Mouse (Mus musculus) G1E-ER4 (cell line): Measurements from ENCODE around the gene Muc13. TPM values are rescaled to one million over a fixed set of nuclear protein-coding genes. Genes with fewer than 3 reads are reported as not detected.

Source experiments
- GATA1 ChIP-seq: IDR thresholded peaks from one replicate; pipeline ENCODE4 v1.8.0; 2012; ENCODE audit warnings: low read length, inconsistent platforms
- polyA plus RNA-seq: library from polyadenylated mRNA; stranded (reverse); fragments of >175 nt; gene quantifications from 2 replicates; pipeline ENCODE4 v1.2.3, GENCODE M21; 2012

The Muc13 gene
- polyA plus RNA-seq, 1 experiment: 0.10 TPM

GRCm38 (mm10) chr16:33862406-33862805 is 68.6 kb downstream of the Muc13 start:
- no peak for TF ChIP-seq GATA1

- no peak for TF ChIP-seq GATA1
Observed at GRCm38 (mm10) chr16:33863208-33863751, 69.4 kb downstream of the Muc13 start.

Other genes with a start within 250 kb of the Muc13 start
- 2.7 and 3.0 TPM in 2 replicates for gene Heg1, start 109.7 kb upstream of the Muc13 start, polyA plus RNA-seq
- 0.27 and 0.57 TPM in 2 replicates for gene Itgb5, start 35.6 kb downstream of the Muc13 start, polyA plus RNA-seq
- gene Umps, start 173.0 kb downstream of the Muc13 start, polyA plus RNA-seq: 22.6 and 39.4 TPM in 2 replicates